Mouse (Mus musculus) spleen, postnatal 14 days (tissue): ENCODE data around the gene Mael.

Experiments used
- DNase-seq, 2 experiments: peaks; one replicate each; pipeline ENCODE4 v3.0.0; 2021 to 2022; ENCODE audit warnings: low spot score in 2 of 2

Mael gene

GRCm38 (mm10) chr1:166238315-166238969 lies at the start of gene Mael:
Mael (minus strand) TSS chr1:166238747.
- no peak for DNase-seq

DNA sequence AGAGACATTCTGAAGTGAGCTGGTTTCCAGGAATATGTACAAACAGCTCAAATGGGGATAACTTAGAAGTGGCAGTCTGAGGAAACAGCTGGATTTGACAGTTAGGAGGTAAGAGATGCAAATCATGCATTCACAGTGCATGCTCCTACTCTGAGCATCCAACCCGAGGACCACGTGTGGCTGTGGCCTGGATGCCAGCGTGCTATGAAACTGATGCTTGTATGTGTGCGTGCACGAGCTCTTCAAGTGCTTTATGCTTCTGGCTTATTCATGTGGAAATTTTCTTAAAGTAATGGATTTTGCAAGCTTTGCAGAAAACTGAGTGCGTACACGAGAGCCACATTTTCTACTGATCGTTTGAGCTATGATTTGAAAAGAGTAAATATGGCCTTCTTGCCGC lies 47.7 kb upstream of the Mael start:
- no peak for DNase-seq

DNA sequence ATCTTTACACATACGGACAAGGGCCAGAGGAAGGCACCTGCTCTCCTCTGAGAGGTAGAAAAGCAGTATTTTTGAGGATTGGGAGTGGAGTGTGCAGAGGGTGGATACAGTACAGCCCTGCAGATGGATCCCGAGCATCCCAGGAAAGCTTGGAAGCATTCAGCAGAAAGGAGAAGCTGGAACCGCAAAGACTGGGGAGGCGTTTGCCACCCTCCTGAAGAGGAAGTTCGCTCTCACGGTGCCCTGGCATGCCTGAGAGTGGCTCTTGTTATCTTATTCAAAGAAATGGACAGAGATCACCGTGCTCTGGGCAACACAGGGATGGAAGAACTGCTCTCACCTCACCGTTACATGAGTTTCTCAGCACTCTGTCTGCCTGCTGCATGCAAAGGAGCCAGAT lies 45.8 kb upstream of the Mael start:
- no peak for DNase-seq

DNA sequence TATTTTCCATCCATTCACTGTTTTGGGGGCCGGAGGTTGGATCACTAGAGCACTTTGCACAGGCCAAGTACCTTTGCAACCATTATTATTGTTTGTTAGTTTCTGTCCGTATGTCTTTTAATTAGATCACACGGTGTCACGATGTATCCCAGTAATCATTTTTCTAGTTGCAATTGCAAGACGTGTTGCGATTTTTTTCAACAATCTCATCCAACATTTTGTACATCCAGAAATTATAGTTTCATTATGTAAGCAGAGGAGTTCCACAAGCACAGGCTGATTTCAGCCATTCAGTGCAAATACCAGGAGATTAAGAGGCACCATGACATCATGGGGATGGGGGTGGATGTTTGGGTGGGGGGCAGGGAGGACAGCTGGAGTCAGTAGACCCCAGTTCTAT lies 44.9 kb upstream of the Mael start:
- no peak for DNase-seq

DNA sequence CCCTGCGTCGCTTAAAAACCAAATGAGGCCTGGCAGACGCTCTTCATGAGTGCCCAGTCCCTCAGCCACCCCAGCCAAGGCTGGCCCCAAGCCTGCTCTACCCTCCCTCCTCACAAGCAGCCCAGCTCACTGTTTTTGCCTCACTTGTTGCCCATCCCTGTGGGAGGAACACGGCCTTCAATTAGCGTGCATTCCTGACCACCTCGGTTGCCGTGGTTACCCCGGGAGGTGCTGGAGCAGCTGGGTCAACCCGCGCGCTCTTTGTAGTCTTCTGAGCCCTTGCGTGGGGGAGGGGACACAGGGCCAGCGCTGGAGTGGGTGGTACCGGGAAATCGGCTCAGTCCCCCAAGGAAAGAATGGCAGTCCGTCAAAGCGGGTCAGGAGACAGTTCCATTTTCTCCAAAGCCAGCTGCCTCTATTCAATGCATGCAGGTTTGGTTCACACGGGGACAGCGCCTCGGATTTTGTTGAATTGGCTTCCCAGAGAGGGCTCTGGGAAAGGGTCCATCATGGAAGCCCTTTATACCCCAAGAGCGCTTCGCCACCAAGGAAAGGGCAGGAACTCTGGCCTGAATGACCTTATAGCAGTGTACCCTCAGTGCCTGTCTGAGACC lies 44.2 kb upstream of the Mael start:
- DNase-seq = no peak

DNA sequence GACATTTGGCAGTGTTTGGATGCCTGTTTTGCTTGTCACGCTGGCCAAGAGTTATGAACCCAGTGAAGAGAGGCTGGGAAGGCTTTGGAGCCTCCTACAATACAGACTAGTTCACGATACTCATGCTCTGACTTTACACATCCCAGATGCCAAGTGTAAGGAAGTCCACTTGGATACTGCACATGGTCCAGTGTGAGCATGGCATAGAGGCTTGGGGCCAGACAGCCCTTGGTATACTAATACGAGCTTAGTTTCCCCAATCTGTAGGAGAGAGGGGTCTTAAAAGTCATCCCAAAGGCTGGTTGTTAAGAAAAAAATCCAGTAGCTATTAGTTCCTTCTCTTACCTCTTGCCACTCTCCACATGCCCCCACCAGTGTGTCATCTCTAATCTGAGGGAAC lies 43.3 kb upstream of the Mael start:
- no peak for DNase-seq

- DNase-seq = no peak
Measured at GRCm38 (mm10) chr1:166281287-166281686, 42.7 kb upstream of the Mael start.

DNA sequence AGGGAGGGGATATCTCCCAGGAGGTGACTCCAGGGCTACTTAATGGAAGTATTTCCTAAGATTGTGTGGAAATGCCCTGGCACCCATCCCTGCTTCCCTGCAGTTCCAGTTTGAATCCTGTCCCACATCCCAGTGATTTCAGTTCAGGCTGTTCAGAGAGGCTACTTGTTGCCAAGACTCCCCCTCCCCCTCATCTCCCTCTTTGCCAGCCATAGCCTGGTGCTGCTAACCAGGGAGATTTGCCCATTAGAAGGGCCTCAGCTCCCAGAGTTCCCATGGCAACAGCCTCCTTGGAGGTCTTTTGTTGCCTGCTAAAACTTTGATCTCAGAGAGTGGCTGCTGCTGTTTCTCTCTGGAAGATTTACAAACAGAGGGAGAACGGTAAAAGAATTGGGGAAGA lies 42.0 kb upstream of the Mael start:
- DNase-seq = no peak

DNA sequence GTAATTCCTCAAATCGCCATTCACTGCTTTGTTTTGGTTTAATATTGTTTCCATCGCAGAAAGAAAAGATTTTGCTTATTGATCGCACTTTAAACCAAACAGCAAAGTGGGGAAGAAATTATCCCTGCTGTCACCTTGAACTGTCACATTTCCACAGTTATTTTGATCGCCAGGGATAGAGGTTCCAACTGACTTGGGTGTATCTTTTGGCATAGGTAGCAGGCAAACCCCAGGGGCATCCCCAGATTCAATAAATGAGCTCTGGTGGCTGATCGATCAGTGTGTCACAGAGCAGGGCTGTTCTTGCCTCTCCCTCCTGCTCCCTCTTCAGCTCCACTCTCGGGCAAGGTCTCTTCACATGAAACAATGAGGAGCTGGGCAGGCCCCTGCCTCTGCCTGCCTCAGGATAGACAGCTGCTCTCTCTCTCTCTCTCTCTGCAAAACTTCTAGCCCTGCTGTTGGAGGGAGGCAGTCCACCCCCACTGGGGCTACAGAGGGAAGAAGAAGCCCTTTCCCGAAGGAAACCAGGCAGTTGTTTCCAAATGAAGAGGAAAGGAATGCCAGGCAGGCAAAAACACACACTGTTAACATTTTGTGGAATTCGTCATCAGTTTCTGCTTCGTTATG lies 41.1 kb upstream of the Mael start:
- DNase-seq = no peak

DNA sequence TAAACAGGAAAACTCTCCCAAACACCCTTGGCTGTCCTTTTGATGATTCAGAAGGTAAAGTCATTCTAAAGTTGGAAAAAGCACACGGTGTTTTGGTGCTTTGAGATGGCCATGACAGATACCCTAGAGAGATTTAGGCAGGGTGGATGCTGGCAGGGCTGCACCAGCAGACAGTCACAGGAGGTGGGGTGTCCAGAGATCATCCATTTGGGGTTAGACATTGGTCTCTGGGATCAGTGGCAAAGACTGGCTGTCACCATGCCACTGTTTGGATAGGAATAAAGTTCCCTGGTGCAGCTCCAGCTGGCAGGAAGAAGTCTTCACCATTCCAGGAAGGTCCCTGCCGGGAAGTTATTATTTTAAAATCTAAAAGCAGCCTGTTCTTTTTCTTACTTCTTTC lies 40.2 kb upstream of the Mael start:
- no peak for DNase-seq

DNA sequence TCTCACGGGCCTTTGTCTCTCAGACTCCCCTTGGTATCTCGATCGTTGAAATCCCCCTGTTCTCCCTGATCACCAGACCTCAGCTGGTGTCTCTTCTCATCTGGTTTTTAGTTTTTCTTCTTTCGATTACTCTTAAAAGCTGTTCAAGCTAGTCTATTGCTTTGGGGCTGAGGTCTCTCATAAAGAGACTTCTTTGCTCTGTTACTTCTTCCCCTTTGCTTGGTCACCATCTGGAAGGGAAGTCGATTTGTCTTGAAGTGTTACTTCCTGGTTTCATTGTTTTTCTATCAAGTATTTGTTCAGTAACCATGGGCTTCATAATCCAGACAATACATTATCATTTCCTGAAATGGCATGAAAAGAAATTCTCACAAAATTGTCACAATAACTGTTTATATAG lies 29.7 kb upstream of the Mael start:
- DNase-seq = no peak

DNA sequence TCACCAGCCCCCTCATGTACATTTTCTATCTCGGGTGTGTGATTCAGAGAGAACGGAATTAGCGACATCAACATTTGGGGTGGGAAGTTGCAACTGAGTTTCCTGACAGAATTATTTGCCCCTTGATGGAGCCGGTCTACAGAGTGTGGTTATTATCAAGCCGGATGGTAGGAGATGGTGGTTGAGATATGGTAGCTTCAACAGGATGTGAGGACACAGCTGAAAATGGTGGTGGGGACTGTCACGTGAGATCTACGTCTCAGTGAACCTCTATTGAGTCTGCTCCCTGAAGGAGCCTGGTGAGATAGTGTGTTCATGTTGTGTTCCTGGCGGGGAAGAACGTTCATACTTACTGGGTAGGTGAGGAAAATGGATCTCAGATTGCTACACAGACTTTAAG lies 28.4 kb upstream of the Mael start:
- DNase-seq = no peak

GRCm38 (mm10) chr1:166266001-166266705 lies 27.6 kb upstream of the Mael start:
- no peak for DNase-seq

GRCm38 (mm10) chr1:166259526-166259925 lies 21.0 kb upstream of the Mael start:
- no peak for DNase-seq

- no peak for DNase-seq
Measured at GRCm38 (mm10) chr1:166256898-166257297, 18.4 kb upstream of the Mael start.

GRCm38 (mm10) chr1:166256302-166256701 lies 17.8 kb upstream of the Mael start:
- no peak for DNase-seq

GRCm38 (mm10) chr1:166255651-166256050 lies 17.1 kb upstream of the Mael start:
- DNase-seq = no peak

- DNase-seq = no peak
Measured at GRCm38 (mm10) chr1:166255091-166255490, 16.5 kb upstream of the Mael start.

- DNase-seq = no peak
Measured at GRCm38 (mm10) chr1:166253898-166254894, 15.6 kb upstream of the Mael start, which contains the start of gene Ildr2. Ildr2 (plus strand) TSS chr1:166254139.

DNA sequence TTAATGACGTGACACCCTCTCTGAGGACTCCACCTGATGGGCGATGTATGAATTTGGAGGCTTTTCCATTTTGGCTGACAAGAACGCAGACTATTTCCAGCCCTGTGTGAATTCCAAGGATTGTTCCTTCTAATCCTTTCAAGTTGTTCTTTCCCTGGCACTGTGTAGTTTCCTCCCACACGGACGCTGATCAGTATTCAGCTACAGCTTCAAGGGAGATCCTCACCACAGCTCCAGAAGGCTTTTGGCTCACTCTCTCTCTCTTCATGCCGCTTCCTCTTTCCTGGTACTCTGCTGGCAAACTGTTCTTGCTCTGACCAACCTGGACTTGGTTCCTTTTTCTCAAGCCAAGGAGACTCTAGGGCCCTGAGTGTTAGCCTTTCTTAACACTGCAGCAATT lies 5.7 kb upstream of the Mael start:
- no peak for DNase-seq

DNA sequence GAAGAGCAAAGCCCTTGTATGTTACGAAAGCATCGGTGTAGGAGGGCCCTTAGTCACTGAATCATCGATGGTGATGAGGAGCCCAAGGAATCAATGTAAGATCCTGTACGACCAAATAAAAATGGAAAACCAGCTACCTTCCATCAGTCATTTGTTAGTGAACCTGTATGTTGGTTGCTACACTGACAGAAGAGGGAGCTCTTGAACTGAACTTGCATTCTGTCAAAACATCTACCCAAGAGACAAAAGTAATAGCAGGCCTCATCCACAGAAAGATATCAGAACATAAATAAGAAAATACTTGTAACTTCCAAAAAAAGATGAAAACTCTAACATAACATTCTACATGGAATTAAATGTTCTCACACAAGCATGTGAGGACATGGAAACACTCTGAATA lies 24.4 kb downstream of the Mael start:
- no peak for DNase-seq
